Mouse (Mus musculus) G1E (cell line): ENCODE results near the gene Zdhhc12.

Experiments
- CTCF ChIP-seq: IDR thresholded peaks from 2 replicates; pipeline ENCODE4 v1.5.1; 2012; ENCODE audit warnings: low read depth, low read length, inconsistent platforms, mixed read lengths
- GATA1 ChIP-seq: IDR thresholded peaks from 2 replicates; pipeline ENCODE4 v1.6.1; 2012; ENCODE audit warnings: borderline replicate concordance, low read length, inconsistent platforms, mixed read lengths
- GATA2 ChIP-seq: IDR thresholded peaks from 2 replicates; pipeline ENCODE4 v1.6.1; 2012; ENCODE audit warnings: low read depth, low read length, inconsistent platforms, borderline replicate concordance
- POLR2AphosphoS5 ChIP-seq: IDR thresholded peaks from 2 replicates; pipeline ENCODE4 v1.6.1; 2012; ENCODE audit warnings: low read depth, low read length, inconsistent platforms; ENCODE audit not compliant: insufficient replicate concordance
- TAL1 ChIP-seq: conservative IDR thresholded peaks from 2 replicates; pipeline ENCODE4 v1.6.1; 2012; ENCODE audit warnings: low read depth, low read length, inconsistent platforms, mixed read lengths

- no peak for TF ChIP-seq CTCF
- no peak for TF ChIP-seq TAL1
- TF ChIP-seq GATA1 = no peak
- TF ChIP-seq POLR2AphosphoS5 = no peak; the same call in 1 of the 2 replicates
- TF ChIP-seq GATA2 = no peak
Measured at GRCm38 (mm10) chr2:30062249-30063093, 31.0 kb downstream of the Zdhhc12 start.
